Mouse (Mus musculus) spleen, adult 2 months (tissue): ENCODE measurements around the gene Bpifa6.

ENCODE experiments used
- CTCF ChIP-seq: fragments of 200-500 bp; IDR thresholded peaks from 2 replicates; pipeline ENCODE4 v1.5.1; 2011; ENCODE audit warnings: mild to moderate bottlenecking, inconsistent platforms; ENCODE audit not compliant: insufficient read depth, insufficient read length, insufficient replicate concordance; ENCODE audit errors: extremely low read depth
- POLR2A ChIP-seq: fragments of 200-500 bp; IDR thresholded peaks from 2 replicates; pipeline ENCODE4 v1.6.1; 2011; ENCODE audit warnings: low read depth, low read length, inconsistent platforms

- TF ChIP-seq POLR2A (no peak), CTCF (no peak)
These were observed 39.4 kb upstream of the Bpifa6 start for GRCm38 (mm10) chr2:153935348-153935747.
